Mouse (Mus musculus): ENCODE results near the gene Sept8. TPM values are rescaled to one million over a fixed set of nuclear protein-coding genes. Genes with fewer than 3 reads are reported as not detected.

Gene Sept8
- polyA plus RNA-seq, 2 experiments: 18.3 to 33.1 TPM

GRCm38 (mm10) chr11:53503738-53504137 lies 15.3 kb upstream of the Sept8 start:
- ATAC-seq (ENCODE audit: insufficient read depth): no peak

DNA sequence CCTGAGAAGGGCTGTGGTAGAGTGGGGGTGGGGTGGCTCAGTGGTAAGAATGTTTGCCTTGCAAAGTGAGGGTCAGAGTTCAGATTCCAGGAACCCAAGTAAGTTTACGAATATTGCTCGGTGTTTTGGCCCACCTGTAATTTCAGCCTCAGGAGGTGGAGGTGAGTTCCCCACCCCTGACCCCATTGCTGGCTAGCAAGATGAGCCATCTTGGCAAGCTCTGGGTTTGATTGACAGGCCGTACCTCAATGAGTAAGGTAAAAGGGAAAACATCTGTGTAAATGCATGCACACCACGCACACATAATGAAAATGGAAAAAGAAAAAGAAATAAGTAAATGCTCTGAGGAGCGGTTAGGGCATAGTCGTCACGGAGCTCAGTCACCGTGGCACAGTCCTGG lies 14.7 kb upstream of the Sept8 start:
- DNase-seq (ENCODE audit: low read depth in 3 of 3, low spot score in 3 of 3): no peak
- H3K9me3 ChIP-seq (ENCODE audit: control insufficient read depth, low read length): no peaks in the 10 kb centered on the region
- WGBS (ENCODE audit: insufficient replicate concordance): 73% methylated on average over 8 of the region's 8 CpGs
- no peak for ATAC-seq (ENCODE audit: insufficient read depth)
- H3K27ac ChIP-seq: no peak overlapping the region
- H3K9ac ChIP-seq (replicated peaks): no peak overlapping the region
- TF ChIP-seq CTCF (IDR thresholded peaks at IDR 0.05; ENCODE audit: low read depth): no peak
- TF ChIP-seq EP300 (IDR thresholded peaks at IDR 0.05; ENCODE audit: low read depth): no peak
- no peaks in the 10 kb centered on the region for H3K36me3 ChIP-seq (replicated peaks; ENCODE audit: control insufficient read depth, insufficient read depth, low read depth)
- H3K27me3 ChIP-seq (ENCODE audit: control insufficient read depth, insufficient read depth, low read length): peaks cover 3% of the 10 kb centered on the region; the same call in 1 of the 2 replicates
- no peak overlapping the region for H3K4me2 ChIP-seq (ENCODE audit: low read depth)
- peaks cover 0 to 7% of the 10 kb centered on the region in 2 experiments; a peak in 2 of 4 replicates for H3K4me1 ChIP-seq (replicated peaks; ENCODE audit: control insufficient read depth in 2 of 2, insufficient read depth in 2 of 2, low read length in 1 of 2)
- H3K4me3 ChIP-seq (ENCODE audit: insufficient read depth in 1 of 2, low read depth in 2 of 2, low read length in 2 of 2): no peak overlapping the region

More at GRCm38 (mm10) chr11:53503738-53504137, 15.3 kb upstream of the Sept8 start:
- no peaks in the 10 kb centered on the region for H3K9me3 ChIP-seq (ENCODE audit: control insufficient read depth, low read length)
- no peak overlapping the region for H3K27ac ChIP-seq
- H3K4me1 ChIP-seq (replicated peaks; ENCODE audit: control insufficient read depth in 2 of 2, insufficient read depth in 2 of 2, low read length in 1 of 2): peaks cover 0 to 7% of the 10 kb centered on the region in 2 experiments; a peak in 2 of 4 replicates
- no peak for DNase-seq (ENCODE audit: low read depth in 3 of 3, low spot score in 3 of 3)
- no peak overlapping the region for H3K4me3 ChIP-seq (ENCODE audit: insufficient read depth in 1 of 2, low read depth in 2 of 2, low read length in 2 of 2)
- H3K9ac ChIP-seq (replicated peaks): no peak overlapping the region
- no peaks in the 10 kb centered on the region for H3K36me3 ChIP-seq (replicated peaks; ENCODE audit: control insufficient read depth, insufficient read depth, low read depth)
- peaks cover 3% of the 10 kb centered on the region; the same call in 1 of the 2 replicates for H3K27me3 ChIP-seq (ENCODE audit: control insufficient read depth, insufficient read depth, low read length)
- WGBS (ENCODE audit: insufficient replicate concordance): 36% methylated on average over 5 of the region's 5 CpGs
- H3K4me2 ChIP-seq (ENCODE audit: low read depth): no peak overlapping the region
- TF ChIP-seq CTCF (IDR thresholded peaks at IDR 0.05; ENCODE audit: low read depth) (no peak), EP300 (IDR thresholded peaks at IDR 0.05; ENCODE audit: low read depth) (no peak)

GRCm38 (mm10) chr11:53505026-53505663 lies 13.9 kb upstream of the Sept8 start:
- DNase-seq (ENCODE audit: low read depth in 3 of 3, low spot score in 3 of 3) (no peak), ATAC-seq (ENCODE audit: insufficient read depth) (no peak)
- WGBS (ENCODE audit: insufficient replicate concordance): 74% methylated on average over 5 of the region's 5 CpGs
- Histone ChIP-seq H3K4me1 (replicated peaks; ENCODE audit: control insufficient read depth in 2 of 2, insufficient read depth in 2 of 2, low read length in 1 of 2) (peaks cover 0 to 7% of the 10 kb centered on the region in 2 experiments; a peak in 2 of 4 replicates), H3K4me2 (ENCODE audit: low read depth) (no peak overlapping the region), H3K9ac (replicated peaks) (no peak overlapping the region), H3K27me3 (ENCODE audit: control insufficient read depth, insufficient read depth, low read length) (peaks cover 3% of the 10 kb centered on the region; the same call in 1 of the 2 replicates), H3K36me3 (replicated peaks; ENCODE audit: control insufficient read depth, insufficient read depth, low read depth) (no peaks in the 10 kb centered on the region), H3K9me3 (ENCODE audit: control insufficient read depth, low read length) (no peaks in the 10 kb centered on the region), H3K27ac (no peak overlapping the region), H3K4me3 (ENCODE audit: insufficient read depth in 1 of 2, low read depth in 2 of 2, low read length in 2 of 2) (no peak overlapping the region)
- TF ChIP-seq EP300 (IDR thresholded peaks at IDR 0.05; ENCODE audit: low read depth) (no peak), CTCF (IDR thresholded peaks at IDR 0.05; ENCODE audit: low read depth) (no peak)

- H3K9ac ChIP-seq (replicated peaks): no peak overlapping the region; the same call in 1 of the 2 replicates
- H3K27ac ChIP-seq: no peak overlapping the region
- H3K4me2 ChIP-seq (ENCODE audit: low read depth): no peak overlapping the region
- no peaks in the 10 kb centered on the region for H3K9me3 ChIP-seq (ENCODE audit: control insufficient read depth, low read length)
- DNase-seq (ENCODE audit: low read depth in 3 of 3, low spot score in 3 of 3) (no peak), ATAC-seq (ENCODE audit: insufficient read depth) (no peak)
- TF ChIP-seq EP300 (IDR thresholded peaks at IDR 0.05; ENCODE audit: low read depth) (no peak), CTCF (IDR thresholded peaks at IDR 0.05; ENCODE audit: low read depth) (no peak)
- H3K36me3 ChIP-seq (replicated peaks; ENCODE audit: control insufficient read depth, insufficient read depth, low read depth): no peaks in the 10 kb centered on the region
- WGBS (ENCODE audit: insufficient replicate concordance): 78% methylated on average over 9 of the region's 9 CpGs
- H3K4me3 ChIP-seq (ENCODE audit: insufficient read depth in 1 of 2, low read depth in 2 of 2, low read length in 2 of 2): no peak overlapping the region
- 0 out of 4 replicates have a peak, but pooled peaks cover 0 to 2% of the 10 kb centered on the region in 2 experiments for H3K4me1 ChIP-seq (replicated peaks; ENCODE audit: control insufficient read depth in 2 of 2, insufficient read depth in 2 of 2, low read length in 1 of 2)
- no peaks in the 10 kb centered on the region for H3K27me3 ChIP-seq (ENCODE audit: control insufficient read depth, insufficient read depth, low read length)
Observed at GRCm38 (mm10) chr11:53507098-53507805, 11.8 kb upstream of the Sept8 start.

DNA sequence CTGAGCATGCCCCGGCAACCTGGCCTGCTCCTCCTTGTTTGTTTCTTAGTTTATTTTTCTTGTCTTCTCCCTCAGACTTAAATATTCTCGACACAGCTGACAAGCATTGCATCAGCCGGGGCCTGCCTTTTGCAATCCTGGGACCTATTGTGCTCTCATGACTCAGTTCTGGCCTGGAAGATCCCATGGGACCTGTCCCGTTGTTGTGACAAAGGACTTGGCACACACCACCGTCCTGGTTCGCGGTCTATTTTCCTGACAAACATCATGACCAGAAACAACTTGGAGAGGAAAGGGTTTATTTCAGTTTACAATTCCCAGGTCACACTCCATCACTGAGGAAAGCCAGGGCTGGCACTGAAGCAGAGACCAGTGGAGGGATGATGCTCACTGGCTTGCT lies 10.9 kb upstream of the Sept8 start:
- Histone ChIP-seq H3K9me3 (ENCODE audit: control insufficient read depth, low read length) (no peaks in the 10 kb centered on the region), H3K27ac (no peak overlapping the region), H3K4me3 (ENCODE audit: insufficient read depth in 1 of 2, low read depth in 2 of 2, low read length in 2 of 2) (no peak overlapping the region), H3K27me3 (ENCODE audit: control insufficient read depth, insufficient read depth, low read length) (no peaks in the 10 kb centered on the region), H3K4me1 (replicated peaks; ENCODE audit: control insufficient read depth in 2 of 2, insufficient read depth in 2 of 2, low read length in 1 of 2) (0 out of 4 replicates have a peak, but pooled peaks cover 0 to 2% of the 10 kb centered on the region in 2 experiments), H3K9ac (replicated peaks) (no peak overlapping the region), H3K36me3 (replicated peaks; ENCODE audit: control insufficient read depth, insufficient read depth, low read depth) (no peaks in the 10 kb centered on the region), H3K4me2 (ENCODE audit: low read depth) (no peak overlapping the region)
- TF ChIP-seq EP300 (IDR thresholded peaks at IDR 0.05; ENCODE audit: low read depth) (no peak), CTCF (IDR thresholded peaks at IDR 0.05; ENCODE audit: low read depth) (no peak)
- ATAC-seq (ENCODE audit: insufficient read depth): no peak
- 71% methylated on average over 7 of the region's 7 CpGs for WGBS (ENCODE audit: insufficient replicate concordance)
- DNase-seq (ENCODE audit: low read depth in 3 of 3, low spot score in 3 of 3): no peak

Measured in liver, embryonic 14.5 days (tissue).